Mouse (Mus musculus) bone marrow, adult 2 months (tissue): ENCODE measurements around the gene Erp44.

Source experiments
- CTCF ChIP-seq: fragments of 200-500 bp; IDR thresholded peaks from 2 replicates; pipeline ENCODE4 v1.5.1; 2011; ENCODE audit warnings: low read length, control low read depth; ENCODE audit not compliant: control insufficient read depth, insufficient read depth
- POLR2A ChIP-seq: fragments of 200-500 bp; IDR thresholded peaks from 2 replicates; pipeline ENCODE4 v1.6.1; 2011; ENCODE audit warnings: low read depth, mild to moderate bottlenecking, control low read depth, low read length, borderline replicate concordance; ENCODE audit not compliant: control insufficient read depth

DNA sequence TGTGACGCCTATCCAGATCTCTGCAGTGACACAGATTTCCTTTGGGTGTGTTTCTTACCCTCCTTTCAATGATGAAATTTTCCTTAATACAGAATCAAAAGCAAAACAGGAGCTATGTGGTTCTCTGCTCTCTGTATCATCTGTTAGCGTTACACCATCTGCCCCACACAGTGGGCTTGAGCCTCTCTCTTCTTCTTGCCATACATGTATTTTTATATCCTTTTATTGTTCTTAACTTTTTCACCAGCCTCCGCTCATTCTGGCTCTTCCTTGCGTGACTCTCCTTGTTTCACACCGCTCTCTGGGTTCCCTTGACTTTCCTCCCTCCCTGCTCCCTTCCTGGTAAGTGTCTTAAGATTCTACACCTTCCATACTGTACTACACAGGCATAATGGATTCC, 126.1 kb downstream of the Erp44 start:
- TF ChIP-seq CTCF (no peak), POLR2A (no peak)
